ENCODE assay signal across 13 mouse cellular contexts in genomic region chr5:139138926-139139472, GRCm38 (mm10). TPM values are rescaled to one million over a fixed set of nuclear protein-coding genes. Genes with fewer than 3 reads are reported as not detected.
DNase-seq lines count a peak whose midpoint lies in the region; ATAC-seq and TF ChIP-seq lines count a peak whose summit lies in the region.
"Had no signal": no experiment of that assay in that cellular context is flagged by ENCODE, and none has a peak within 500 bp of the region (broad histone marks: within the 10 kb centered on the region; RNA-seq: fewer than 3 reads in every experiment).

No protein-coding gene starts in this region.

- intact Hi-C loops in left cerebral cortex, adult 2 months (cut with DNase I) = no loop called here
- intact Hi-C loops in left cerebral cortex, postnatal 4 days (cut with DNase I) = no loop called here

- H3K4me2 ChIP-seq in forebrain, embryonic 15.5 days (replicated peaks) = no peak overlapping the region
- no peak overlapping the region for H3K4me2 ChIP-seq in intestine, postnatal 0 days (replicated peaks; ENCODE audit: low read depth)

- ATAC-seq in forebrain, embryonic 15.5 days (replicated peaks) = no peak
- ATAC-seq in granulocyte monocyte progenitor cell, adult 5-6 weeks (replicated peaks; ENCODE audit: poor library complexity, severe bottlenecking) = 0 out of 2 replicates have a peak, but pooled peaks have one; percentile 21
- peak; percentile 85 for ATAC-seq in intestine, postnatal 0 days

- no peaks in the 10 kb centered on the region for H3K36me3 ChIP-seq in forebrain, embryonic 15.5 days
- H3K36me3 ChIP-seq in forebrain, embryonic 10.5 days (replicated peaks) = no peaks in the 10 kb centered on the region
- H3K36me3 ChIP-seq in intestine, postnatal 0 days (ENCODE audit: control insufficient read depth, insufficient read depth) = no peaks in the 10 kb centered on the region

- peaks cover 33% of the 10 kb centered on the region for H3K4me1 ChIP-seq in forebrain, embryonic 15.5 days
- peaks cover 9% of the 10 kb centered on the region; the same call in 1 of the 2 replicates for H3K4me1 ChIP-seq in forebrain, embryonic 10.5 days
- no peaks in the 10 kb centered on the region for H3K4me1 ChIP-seq in intestine, postnatal 0 days (replicated peaks; ENCODE audit: control insufficient read depth, insufficient read depth, low read length)

- no peaks in the 10 kb centered on the region for H3K27me3 ChIP-seq in forebrain, embryonic 15.5 days
- H3K27me3 ChIP-seq in forebrain, embryonic 10.5 days (ENCODE audit: poor library complexity, severe bottlenecking) = no peaks in the 10 kb centered on the region
- no peaks in the 10 kb centered on the region for H3K27me3 ChIP-seq in intestine, postnatal 0 days (replicated peaks; ENCODE audit: control insufficient read depth, insufficient read depth, low read length)

- H3K9me3 ChIP-seq in forebrain, embryonic 15.5 days = no peaks in the 10 kb centered on the region
- H3K9me3 ChIP-seq in forebrain, embryonic 10.5 days = no peaks in the 10 kb centered on the region
- H3K9me3 ChIP-seq in intestine, postnatal 0 days (ENCODE audit: control insufficient read depth) = no peaks in the 10 kb centered on the region

- WGBS in forebrain, embryonic 15.5 days = 80% methylated on average over 8 of the region's 8 CpGs
- 91% methylated on average over 8 of the region's 8 CpGs for WGBS in forebrain, embryonic 10.5 days
- 43% methylated on average over 8 of the region's 8 CpGs for WGBS in intestine, postnatal 0 days

- no peak for DNase-seq in forebrain, embryonic 10.5 days (ENCODE audit: extremely low spot score, low spot score)
- DNase-seq in left cerebral cortex, adult 2 months (ENCODE audit: extremely low spot score in 1 of 2, low spot score in 2 of 2) = no peak
- DNase-seq in left cerebral cortex, postnatal 4 days = no peak
- DNase-seq in embryo, embryonic 9.5 days (ENCODE audit: extremely low spot score) = no peak
- no peak for DNase-seq in ovary, adult 18-20 months (ENCODE audit: low spot score)
- DNase-seq: adrenal gland, postnatal 14 days; kidney, adult 18-20 months had no signal

- no peak for TF ChIP-seq CTCF in left cerebral cortex, adult 2 months (IDR thresholded peaks at IDR 0.05)
- TF ChIP-seq CTCF in intestine, postnatal 0 days (IDR thresholded peaks at IDR 0.05; ENCODE audit: low read depth) = no peak

- H3K4me3 ChIP-seq in forebrain, embryonic 15.5 days = no peak overlapping the region
- H3K4me3 ChIP-seq in forebrain, embryonic 10.5 days = no peak overlapping the region
- H3K4me3 ChIP-seq in left cerebral cortex, adult 2 months = no peak overlapping the region
- H3K4me3 ChIP-seq in intestine, postnatal 0 days (ENCODE audit: low read depth, low read length) = no peak overlapping the region
- H3K4me3 ChIP-seq: layer of hippocampus, adult 2 months had no signal

- peak overlapping the region; percentile 75 for H3K27ac ChIP-seq in forebrain, embryonic 15.5 days (replicated peaks)
- no peak overlapping the region for H3K27ac ChIP-seq in forebrain, embryonic 10.5 days
- peak overlapping the region; percentile 74; the same call in 1 of the 2 replicates for H3K27ac ChIP-seq in left cerebral cortex, adult 2 months
- H3K27ac ChIP-seq in intestine, postnatal 0 days (ENCODE audit: low read depth, low read length) = peak overlapping the region; percentile 41; the same call in 1 of the 2 replicates
- H3K27ac ChIP-seq: layer of hippocampus, adult 2 months had no signal

- no peak overlapping the region for H3K9ac ChIP-seq in forebrain, embryonic 15.5 days (replicated peaks)
- H3K9ac ChIP-seq in intestine, postnatal 0 days (ENCODE audit: low read depth, low read length) = no peak overlapping the region

RNA-seq across cellular contexts. Expression of gene Prkar1b, which starts 10.8 kb away (rescaled TPM):
- 171 and 193 TPM in 2 replicates for polyA plus RNA-seq in forebrain, embryonic 15.5 days (2015; fragmentation: Nextera tagmentation; extraction: Ambion mirVana)
- polyA plus RNA-seq in forebrain, embryonic 10.5 days (2016; fragmentation: Nextera tagmentation; extraction: Ambion mirVana) = 3.3 and 5.1 TPM in 2 replicates
- 100 to 1,000 TPM; 767 to 781 TPM for total RNA-seq in left cerebral cortex, adult 2 months (2021)
- total RNA-seq in left cerebral cortex, postnatal 4 days (2021) = 100 to 1,000 TPM; 366 to 388 TPM
- total RNA-seq in granulocyte monocyte progenitor cell, adult 5-6 weeks (2014; fragmentation: Nextera tagmentation) = 1.4 TPM in 1 of 2 replicates, not detected in the other
- total RNA-seq in granulocyte monocyte progenitor cell, adult 5-6 weeks (2017) = 0.10 and 0.17 TPM in 2 replicates
- polyA plus RNA-seq in intestine, postnatal 0 days (2015; fragmentation: Nextera tagmentation; extraction: Ambion mirVana) = 10.0 and 10.9 TPM in 2 replicates
- total RNA-seq: megakaryocyte-erythroid progenitor cell, adult 5-6 weeks; MEL had no signal

RNA-seq across cellular contexts. Expression of gene Dnaaf5, which starts 11.0 kb away (rescaled TPM):
- 3.2 and 3.9 TPM in 2 replicates for polyA plus RNA-seq in forebrain, embryonic 15.5 days (2015; fragmentation: Nextera tagmentation; extraction: Ambion mirVana)
- polyA plus RNA-seq in forebrain, embryonic 10.5 days (2016; fragmentation: Nextera tagmentation; extraction: Ambion mirVana) = 8.0 and 9.9 TPM in 2 replicates
- total RNA-seq in left cerebral cortex, adult 2 months (2021) = 1 to 10 TPM; 7.4 to 8.2 TPM
- 10 to 100 TPM in 1 of 2 experiments, 1 to 10 TPM in 1; 7.8 to 11.4 TPM for total RNA-seq in left cerebral cortex, postnatal 4 days (2021)
- 8.3 and 9.8 TPM in 2 replicates for total RNA-seq in granulocyte monocyte progenitor cell, adult 5-6 weeks (2014; fragmentation: Nextera tagmentation)
- total RNA-seq in granulocyte monocyte progenitor cell, adult 5-6 weeks (2017) = 7.8 TPM in 2 replicates
- 2.5 and 2.9 TPM in 2 replicates for polyA plus RNA-seq in intestine, postnatal 0 days (2015; fragmentation: Nextera tagmentation; extraction: Ambion mirVana)

Comparison
In these comparisons a context has a peak if more than half of its experiments do, and no peak if none do; other contexts are left out.
1. RNA of gene Prkar1b, which starts 10.8 kb away (total RNA-seq): 767 to 781 TPM in left cerebral cortex, adult 2 months and 366 to 388 TPM in left cerebral cortex, postnatal 4 days; 0.10 to 1.4 TPM in granulocyte monocyte progenitor cell, adult 5-6 weeks; every median in the first group is over 100 times any median in the second.